Mouse (Mus musculus) small intestine, adult 2 months (tissue): Measurements from ENCODE around the gene Ppp1r2. TPM values are rescaled to one million over a fixed set of nuclear protein-coding genes. Genes with fewer than 3 reads are reported as not detected.

Source experiments
- H3K27ac ChIP-seq: fragments of 200-500 bp; 2 replicates; pipeline ENCODE4 v1.5.1; 2012; ENCODE audit warnings: low read depth, low read length, control low read depth, inconsistent platforms; ENCODE audit not compliant: insufficient read depth
- H3K27me3 ChIP-seq: fragments of 200-500 bp; 2 replicates; pipeline ENCODE4 v1.6.1; 2012; ENCODE audit warnings: mild to moderate bottlenecking, moderate library complexity, low read length, inconsistent platforms; ENCODE audit not compliant: control insufficient read depth, insufficient read depth
- H3K36me3 ChIP-seq: fragments of 200-500 bp; 2 replicates; pipeline ENCODE4 v1.6.1; 2012; ENCODE audit warnings: mild to moderate bottlenecking, low read length, control low read depth, inconsistent platforms; ENCODE audit not compliant: control insufficient read depth, insufficient read depth
- H3K4me1 ChIP-seq: fragments of 200-500 bp; 2 replicates; pipeline ENCODE4 v1.6.1; 2012; ENCODE audit warnings: low read length, inconsistent platforms, mixed read lengths; ENCODE audit not compliant: control insufficient read depth, insufficient read depth, insufficient read length
- H3K4me3 ChIP-seq: fragments of 200-500 bp; 2 replicates; pipeline ENCODE4 v1.5.1; 2012; ENCODE audit warnings: low read depth, mild to moderate bottlenecking, control low read depth, inconsistent platforms, low read length, moderate library complexity
- CTCF ChIP-seq: fragments of 200-500 bp; IDR thresholded peaks from 2 replicates; pipeline ENCODE4 v1.5.1; 2012; ENCODE audit warnings: low read depth, mild to moderate bottlenecking, control low read depth, inconsistent platforms, low read length, moderate library complexity, mixed read lengths; ENCODE audit not compliant: insufficient replicate concordance, insufficient read length; ENCODE audit errors: extremely low read depth
- POLR2A ChIP-seq: fragments of 200-500 bp; IDR thresholded peaks from 2 replicates; pipeline ENCODE4 v1.6.1; 2012; ENCODE audit warnings: low read depth, mild to moderate bottlenecking, control low read depth, inconsistent platforms, low read length, moderate library complexity
- WGBS: fragments of 180-500 bp; shearing (Covaris S2); methylation state at CpG from one replicate; pipeline ENCODE4 v1.1.7; 2018; 5-methylcytosine and 5-hydroxymethylcytosine counted together
- polyA plus RNA-seq: library from polyadenylated mRNA; depleted of rRNA; stranded (reverse); fragments of >200 nt; gene quantifications from 2 replicates; pipeline ENCODE4 v1.2.3, GENCODE M21; 2012

Ppp1r2 gene
- polyA plus RNA-seq, 1 experiment: 83.9 TPM

DNA sequence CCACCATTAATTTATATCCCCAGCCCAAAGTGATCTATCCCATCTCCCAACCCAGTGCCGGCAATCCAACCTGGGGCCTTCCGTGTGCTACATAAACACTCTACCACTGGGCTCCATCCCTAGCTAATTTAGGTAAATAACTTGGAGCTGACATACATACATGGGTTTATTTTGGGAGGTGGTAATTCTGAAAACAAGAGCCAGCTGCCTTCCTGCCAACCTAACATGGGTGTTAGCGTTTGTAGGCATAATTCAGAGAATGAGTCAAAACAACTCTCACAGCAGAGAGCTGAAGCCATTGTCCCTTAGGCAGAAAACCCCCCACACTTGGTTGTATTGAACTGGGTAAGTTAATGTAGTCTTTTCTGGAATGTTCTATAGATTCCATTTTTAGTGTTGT lies 12.6 kb upstream of the Ppp1r2 start:
- Histone ChIP-seq H3K27ac (no peak overlapping the region), H3K4me1 (peaks cover 8% of the 10 kb centered on the region; the same call in 1 of the 2 replicates)
- 89% methylated on average over 3 of the region's 3 CpGs for WGBS

GRCm38 (mm10) chr16:31286801-31287488 lies 11.9 kb upstream of the Ppp1r2 start:
- no peak overlapping the region for H3K27ac ChIP-seq
- H3K36me3 ChIP-seq: no peaks in the 10 kb centered on the region
- TF ChIP-seq CTCF (no peak), POLR2A (no peak)
- H3K27me3 ChIP-seq: no peaks in the 10 kb centered on the region
- 88% methylated on average over 11 of the region's 11 CpGs for WGBS
- peaks cover 8% of the 10 kb centered on the region; the same call in 1 of the 2 replicates for H3K4me1 ChIP-seq
- H3K4me3 ChIP-seq: no peak overlapping the region

More for the DNA sequence above, 12.6 kb upstream of the Ppp1r2 start:
- Histone ChIP-seq H3K36me3 (no peaks in the 10 kb centered on the region), H3K27me3 (no peaks in the 10 kb centered on the region), H3K4me3 (no peak overlapping the region)
- no peak for TF ChIP-seq POLR2A
- no peak for TF ChIP-seq CTCF

DNA sequence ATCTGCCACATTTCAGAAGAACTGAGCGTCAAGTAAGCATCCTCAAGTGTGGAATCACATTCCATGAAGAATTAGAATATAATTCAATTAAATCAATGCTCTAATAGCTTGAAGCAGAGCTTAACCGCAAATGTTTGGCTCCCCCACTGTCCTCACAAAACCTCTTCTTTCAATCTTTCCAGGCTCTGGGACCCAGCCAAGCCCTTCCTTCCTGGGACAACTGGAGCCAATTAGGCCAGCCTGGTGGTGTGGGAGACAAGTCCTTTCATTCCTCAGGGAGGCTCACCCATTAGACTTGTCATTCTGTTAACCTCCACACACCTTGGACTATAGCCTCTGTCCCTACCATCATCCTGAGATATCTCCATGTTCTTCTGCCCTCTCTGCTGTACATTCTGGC lies 6.9 kb upstream of the Ppp1r2 start:
- no peak overlapping the region for H3K4me3 ChIP-seq
- no peaks in the 10 kb centered on the region for H3K36me3 ChIP-seq
- 83% methylated on average over 2 of the region's 2 CpGs for WGBS
- TF ChIP-seq CTCF: no peak
- no peak for TF ChIP-seq POLR2A
- H3K27me3 ChIP-seq: no peaks in the 10 kb centered on the region
- no peaks in the 10 kb centered on the region for H3K4me1 ChIP-seq
- H3K27ac ChIP-seq: no peak overlapping the region

DNA sequence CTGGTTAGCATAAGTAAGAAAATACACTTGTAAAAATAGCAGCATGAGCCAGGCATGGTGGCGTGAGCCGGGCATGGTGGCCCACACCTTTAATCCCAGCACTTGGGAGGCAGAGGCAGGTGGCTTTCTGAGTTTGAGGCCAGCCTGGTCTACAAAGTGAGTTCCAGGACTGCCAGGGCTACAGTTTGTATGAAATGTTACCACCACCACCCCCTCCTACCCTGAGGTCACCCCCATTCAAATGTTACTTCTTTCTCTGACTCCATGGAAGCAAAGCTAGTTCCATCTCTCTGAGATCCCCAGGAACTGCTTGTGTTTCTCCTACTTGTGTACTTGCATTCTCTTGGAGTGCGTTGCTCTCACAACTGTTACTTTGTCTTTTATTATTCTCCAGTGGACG lies 5.1 kb upstream of the Ppp1r2 start:
- no peak overlapping the region for H3K4me3 ChIP-seq
- no peak overlapping the region for H3K27ac ChIP-seq
- TF ChIP-seq CTCF: no peak
- H3K36me3 ChIP-seq: no peaks in the 10 kb centered on the region
- no peaks in the 10 kb centered on the region for H3K4me1 ChIP-seq
- H3K27me3 ChIP-seq: no peaks in the 10 kb centered on the region
- 84% methylated on average over 4 of the region's 4 CpGs for WGBS

GRCm38 (mm10) chr16:31278581-31278980 lies 3.5 kb upstream of the Ppp1r2 start:
- TF ChIP-seq POLR2A: no peak
- no peak for TF ChIP-seq CTCF
- Histone ChIP-seq H3K36me3 (no peaks in the 10 kb centered on the region), H3K4me3 (no peak overlapping the region), H3K4me1 (no peaks in the 10 kb centered on the region), H3K27ac (no peak overlapping the region), H3K27me3 (no peaks in the 10 kb centered on the region)
- 69% methylated on average over 6 of the region's 6 CpGs for WGBS

- no peaks in the 10 kb centered on the region for H3K36me3 ChIP-seq
- H3K27me3 ChIP-seq: no peaks in the 10 kb centered on the region
- H3K4me3 ChIP-seq: no peak overlapping the region
- 43% methylated on average over 2 of the region's 2 CpGs for WGBS
- H3K4me1 ChIP-seq: no peaks in the 10 kb centered on the region
- no peak overlapping the region for H3K27ac ChIP-seq
- TF ChIP-seq CTCF (no peak), POLR2A (no peak)
Measured at GRCm38 (mm10) chr16:31278081-31278480, 3.0 kb upstream of the Ppp1r2 start.

GRCm38 (mm10) chr16:31276962-31277361 lies 1.9 kb upstream of the Ppp1r2 start:
- no peaks in the 10 kb centered on the region for H3K36me3 ChIP-seq
- H3K27ac ChIP-seq: peak overlapping the region; percentile 18; the same call in 1 of the 2 replicates
- 84% methylated on average over 7 of the region's 7 CpGs for WGBS
- H3K27me3 ChIP-seq: no peaks in the 10 kb centered on the region
- H3K4me3 ChIP-seq: no peak overlapping the region
- peaks cover 3% of the 10 kb centered on the region; the same call in 1 of the 2 replicates for H3K4me1 ChIP-seq
- TF ChIP-seq POLR2A (no peak), CTCF (no peak)

GRCm38 (mm10) chr16:31276539-31276938 lies 1.5 kb upstream of the Ppp1r2 start:
- Histone ChIP-seq H3K4me3 (no peak overlapping the region), H3K27me3 (no peaks in the 10 kb centered on the region), H3K36me3 (no peaks in the 10 kb centered on the region), H3K27ac (peak overlapping the region; percentile 18; the same call in 1 of the 2 replicates), H3K4me1 (peaks cover 3% of the 10 kb centered on the region; the same call in 1 of the 2 replicates)
- WGBS: 76% methylated on average over 7 of the region's 7 CpGs
- TF ChIP-seq CTCF (no peak), POLR2A (no peak)
